Mouse (Mus musculus) forebrain, postnatal 0 days (tissue): ENCODE results near the gene Tbl3. TPM values are rescaled to one million over a fixed set of nuclear protein-coding genes. Genes with fewer than 3 reads are reported as not detected.
"Not testable (repeated sequence)": the region's sequence is repeated elsewhere in the genome, so short reads cannot be mapped to it uniquely, and the experiment has no call there.

ENCODE experiments used
- ATAC-seq: fragments of 200-750 bp; cut with Nextera tagmentation; 2 replicates; pipeline ENCODE4 v1.8.0; 2017; ENCODE audit warnings: mild to moderate bottlenecking, moderate library complexity
- DNase-seq: peaks from one replicate; pipeline ENCODE4 v3.0.0-alpha.2; 2015
- H3K27ac ChIP-seq: fragments of 300-500 bp; sonication (generic); 2 replicates; pipeline ENCODE4 v1.5.1; 2014; ENCODE audit warnings: low read depth, mild to moderate bottlenecking, antibody characterized with exemption, low read length, moderate library complexity, mixed read lengths
- H3K27me3 ChIP-seq: fragments of 300-500 bp; sonication (generic); 2 replicates; pipeline ENCODE4 v1.6.1; 2014; ENCODE audit warnings: mild to moderate bottlenecking, low read length, mixed read lengths; ENCODE audit not compliant: insufficient read depth
- H3K36me3 ChIP-seq: fragments of 300-500 bp; sonication (generic); 2 replicates; pipeline ENCODE4 v1.6.1; 2014; ENCODE audit warnings: mild to moderate bottlenecking, moderate library complexity; ENCODE audit not compliant: insufficient read depth
- H3K4me1 ChIP-seq: fragments of 300-500 bp; sonication (generic); 2 replicates; pipeline ENCODE4 v1.6.1; 2014; ENCODE audit warnings: antibody characterized with exemption; ENCODE audit not compliant: insufficient read depth
- H3K4me2 ChIP-seq: fragments of 300-500 bp; sonication (generic); 2 replicates; pipeline ENCODE4 v1.6.1; 2014; ENCODE audit warnings: low read depth, mild to moderate bottlenecking, moderate library complexity
- H3K4me3 ChIP-seq: fragments of 300-500 bp; sonication (generic); 2 replicates; pipeline ENCODE4 v1.5.1; 2014; ENCODE audit warnings: low read depth, low read length, mixed read lengths
- H3K9ac ChIP-seq: fragments of 300-500 bp; sonication (generic); 2 replicates; pipeline ENCODE4 v1.6.1; 2014; ENCODE audit warnings: mild to moderate bottlenecking
- H3K9me3 ChIP-seq: fragments of 300-500 bp; sonication (generic); 2 replicates; pipeline ENCODE4 v1.6.1; 2016; ENCODE audit warnings: low read length
- CTCF ChIP-seq: sonication (generic); IDR thresholded peaks from 2 replicates; pipeline ENCODE4 v1.5.1; 2016; ENCODE audit warnings: antibody characterized with exemption, control low read depth, low read depth
- WGBS: fragments of 180-500 bp; shearing (Covaris S2); extraction: QIAGEN DNeasy Blood & Tissue Kit; methylation state at CpG from one replicate; pipeline ENCODE4 v1.1.7; 2014; 5-methylcytosine and 5-hydroxymethylcytosine counted together
- polyA plus RNA-seq: library from polyadenylated mRNA; unstranded; fragments of >200 nt; fragmentation: Nextera tagmentation; extraction: Ambion mirVana; gene quantifications from 2 replicates; pipeline ENCODE4 v1.2.1, GENCODE M21; 2015
- total RNA-seq: library from RNA; depleted of rRNA; stranded (reverse); fragments of >200 nt; gene quantifications from 2 replicates; pipeline ENCODE4 v1.2.3, GENCODE M21; 2014

Gene Tbl3
- total and polyA plus RNA-seq, 2 experiments from 2014 or later, result 39.0 to 48.0 TPM

GRCm38 (mm10) chr17:24667416-24667815 is 40.0 kb downstream of the Tbl3 start:
- Histone ChIP-seq H3K27me3 (no peaks in the 10 kb centered on the region), H3K27ac (no peak overlapping the region), H3K4me1 (peaks cover 15% of the 10 kb centered on the region), H3K9me3 (no peaks in the 10 kb centered on the region), H3K9ac (no peak overlapping the region), H3K4me3 (no peak overlapping the region), H3K36me3 (no peaks in the 10 kb centered on the region), H3K4me2 (no peak overlapping the region)
- DNase-seq, result no peak
- 20% methylated on average over 6 of the region's 6 CpGs for WGBS
- no peak for ATAC-seq
- peak; percentile 67 for TF ChIP-seq CTCF

- not testable (repeated sequence) for ATAC-seq
Measured at GRCm38 (mm10) chr17:24667011-24667410, 40.4 kb downstream of the Tbl3 start.

GRCm38 (mm10) chr17:24658017-24658758 is 49.3 kb downstream of the Tbl3 start, which contains the start of gene Npw:
Npw (minus strand) TSS chr17:24658457.
- WGBS, result 5% methylated on average over 47 of the region's 47 CpGs
- Histone ChIP-seq H3K4me2 (peak within 1 kb of the TSS; percentile 46), H3K4me1 (peaks cover 6% of the 10 kb centered on the region; the same call in 1 of the 2 replicates), H3K36me3 (no peaks in the 10 kb centered on the region), H3K9ac (no peak within 1 kb of the TSS), H3K9me3 (no peaks in the 10 kb centered on the region), H3K4me3 (peak within 1 kb of the TSS; percentile 26), H3K27ac (no peak within 1 kb of the TSS), H3K27me3 (peaks cover 29% of the 10 kb centered on the region)
- no peak for TF ChIP-seq CTCF
- ATAC-seq (peak; percentile 51), DNase-seq (no peak)

More at GRCm38 (mm10) chr17:24667011-24667410, 40.4 kb downstream of the Tbl3 start:
- not testable (repeated sequence) for H3K27me3 ChIP-seq, H3K4me2 ChIP-seq, H3K4me3 ChIP-seq, H3K36me3 ChIP-seq, H3K9me3 ChIP-seq, DNase-seq, H3K27ac ChIP-seq, H3K9ac ChIP-seq
- 65% methylated on average over 7 of the region's 7 CpGs for WGBS
- peaks cover 15% of the 10 kb centered on the region for H3K4me1 ChIP-seq

GRCm38 (mm10) chr17:24654969-24655368 is 52.5 kb downstream of the Tbl3 start:
- TF ChIP-seq CTCF, result no peak
- Histone ChIP-seq H3K4me2 (no peak overlapping the region), H3K27me3 (peaks cover 29% of the 10 kb centered on the region), H3K4me3 (no peak overlapping the region), H3K27ac (no peak overlapping the region), H3K4me1 (peaks cover 6% of the 10 kb centered on the region; the same call in 1 of the 2 replicates), H3K36me3 (no peaks in the 10 kb centered on the region), H3K9ac (no peak overlapping the region), H3K9me3 (no peaks in the 10 kb centered on the region)
- ATAC-seq (no peak), DNase-seq (no peak)
- 78% methylated on average over 4 of the region's 4 CpGs for WGBS

- Histone ChIP-seq H3K36me3 (no peaks in the 10 kb centered on the region), H3K4me1 (peaks cover 10% of the 10 kb centered on the region; the same call in 1 of the 2 replicates), H3K4me3 (peak overlapping the region; percentile 20; the same call in 1 of the 2 replicates), H3K27me3 (peaks cover 24% of the 10 kb centered on the region), H3K9ac (no peak overlapping the region), H3K4me2 (peak overlapping the region; percentile 42), H3K27ac (no peak overlapping the region), H3K9me3 (no peaks in the 10 kb centered on the region)
- WGBS, result 5% methylated on average over 19 of the region's 19 CpGs
- ATAC-seq (peak; percentile 54; the same call in 1 of the 2 replicates), DNase-seq (peak; percentile 81)
- peak; percentile 90 for TF ChIP-seq CTCF
Measured at GRCm38 (mm10) chr17:24653967-24654710, 53.3 kb downstream of the Tbl3 start.

- H3K9me3 ChIP-seq, result no peaks in the 10 kb centered on the region
- ATAC-seq (no peak), DNase-seq (no peak)
- no peak for TF ChIP-seq CTCF
- WGBS, result 67% methylated on average over 3 of the region's 3 CpGs
- H3K4me2 ChIP-seq, result no peak overlapping the region
- no peaks in the 10 kb centered on the region for H3K36me3 ChIP-seq
- H3K27me3 ChIP-seq, result peaks cover 2% of the 10 kb centered on the region; the same call in 1 of the 2 replicates
- peaks cover 4% of the 10 kb centered on the region; the same call in 1 of the 2 replicates for H3K4me1 ChIP-seq
- no peak overlapping the region for H3K9ac ChIP-seq
- no peak overlapping the region for H3K27ac ChIP-seq
- no peak overlapping the region for H3K4me3 ChIP-seq
Measured at GRCm38 (mm10) chr17:24651835-24652234, 55.6 kb downstream of the Tbl3 start.

GRCm38 (mm10) chr17:24650766-24651165 is 56.7 kb downstream of the Tbl3 start:
- 78% methylated on average over 4 of the region's 4 CpGs for WGBS
- Histone ChIP-seq H3K4me3 (peak overlapping the region; percentile 70), H3K27me3 (no peaks in the 10 kb centered on the region; the same call in 1 of the 2 replicates), H3K4me2 (peak overlapping the region; percentile 99), H3K27ac (no peak overlapping the region), H3K9ac (no peak overlapping the region), H3K4me1 (peaks cover 4% of the 10 kb centered on the region; the same call in 1 of the 2 replicates), H3K36me3 (no peaks in the 10 kb centered on the region), H3K9me3 (no peaks in the 10 kb centered on the region)
- no peak for DNase-seq
- ATAC-seq, result no peak
- TF ChIP-seq CTCF, result no peak
